In genomic region chr1:169934005-169934725, GRCm38 (mm10) we compare ENCODE assay signal across 7 mouse cellular contexts. TPM values are rescaled to one million over a fixed set of nuclear protein-coding genes. Genes with fewer than 3 reads are reported as not detected.
DNase-seq lines count a peak whose midpoint lies in the region; ATAC-seq and TF ChIP-seq lines count a peak whose summit lies in the region.

No protein-coding gene starts in this region.

- H3K4me1 ChIP-seq in E14TG2a.4 (replicated peaks; ENCODE audit: low read depth, low read length): no peaks in the 10 kb centered on the region
- H3K4me1 ChIP-seq in cortical plate, adult 2 months (ENCODE audit: control insufficient read depth, insufficient read depth, low read length): peaks cover 4% of the 10 kb centered on the region; the same call in 1 of the 2 replicates
- H3K4me1 ChIP-seq in heart, embryonic 11.5 days (ENCODE audit: control insufficient read depth, insufficient read depth, low read length): no peaks in the 10 kb centered on the region
- H3K4me1 ChIP-seq in kidney, embryonic 16.5 days (ENCODE audit: insufficient read depth, low read length): no peaks in the 10 kb centered on the region
- no peaks in the 10 kb centered on the region for H3K4me1 ChIP-seq in lung, embryonic 14.5 days (ENCODE audit: insufficient read depth)

- POLR2A ChIA-PET in Patski (lab: Charles Lee): interaction anchor here (0.7 kb wide), 1 partner anchor 35 kb away, joined by 4 read pairs; no protein-coding TSS in a partner anchor

- in situ Hi-C loops in Patski (cut with MboI; ENCODE audit: low pct_unique_long_range_greater_than_20kb): no loop called here

- peak overlapping the region; percentile 45 for H3K4me2 ChIP-seq in heart, embryonic 11.5 days
- peak overlapping the region; percentile 24; the same call in 1 of the 2 replicates for H3K4me2 ChIP-seq in kidney, embryonic 16.5 days (replicated peaks; ENCODE audit: low read depth, low read length)
- peak overlapping the region; percentile 38 for H3K4me2 ChIP-seq in lung, embryonic 14.5 days

- peak; percentile 30 for TF ChIP-seq CTCF in E14TG2a.4 (conservative IDR thresholded peaks at IDR 0.05; ENCODE audit: low read length)
- TF ChIP-seq CTCF in Patski (IDR thresholded peaks at IDR 0.05): peak; percentile 66
- peak; percentile 60 for TF ChIP-seq CTCF in cortical plate, adult 2 months (IDR thresholded peaks at IDR 0.05; ENCODE audit: extremely low read depth, insufficient read depth, low read length)
- TF ChIP-seq CTCF in lung, embryonic 14.5 days (IDR thresholded peaks at IDR 0.05; ENCODE audit: low read depth): peak; percentile 70

- no peak overlapping the region for H3K9ac ChIP-seq in heart, embryonic 11.5 days (ENCODE audit: low read depth, low read length)
- no peak overlapping the region for H3K9ac ChIP-seq in kidney, embryonic 16.5 days (replicated peaks; ENCODE audit: low read length)
- H3K9ac ChIP-seq in lung, embryonic 14.5 days: 0 out of 2 replicates have a peak overlapping the region, but pooled peaks have one; percentile 4

- H3K36me3 ChIP-seq in E14TG2a.4 (ENCODE audit: insufficient read depth, low read length): no peaks in the 10 kb centered on the region
- no peaks in the 10 kb centered on the region for H3K36me3 ChIP-seq in heart, embryonic 11.5 days (ENCODE audit: control insufficient read depth, insufficient read depth, low read length)
- no peaks in the 10 kb centered on the region for H3K36me3 ChIP-seq in kidney, embryonic 16.5 days (ENCODE audit: insufficient read depth, low read length)
- H3K36me3 ChIP-seq in lung, embryonic 14.5 days (ENCODE audit: insufficient read depth): no peaks in the 10 kb centered on the region

- no peak for TF ChIP-seq POLR2A in cortical plate, adult 2 months (IDR thresholded peaks at IDR 0.05; ENCODE audit: extremely low read depth, insufficient read depth, low read length)

- WGBS in heart, embryonic 11.5 days (ENCODE audit: insufficient replicate concordance): 45% methylated on average over 16 of the region's 16 CpGs
- 54% methylated on average over 16 of the region's 16 CpGs for WGBS in kidney, embryonic 16.5 days
- 43% methylated on average over 16 of the region's 16 CpGs for WGBS in lung, embryonic 14.5 days

- H3K27me3 ChIP-seq in E14TG2a.4 (ENCODE audit: insufficient read depth, low read length): peaks cover 4% of the 10 kb centered on the region
- no peaks in the 10 kb centered on the region for H3K27me3 ChIP-seq in Patski
- H3K27me3 ChIP-seq in heart, embryonic 11.5 days (ENCODE audit: control insufficient read depth, insufficient read depth, low read length): no peaks in the 10 kb centered on the region
- no peaks in the 10 kb centered on the region for H3K27me3 ChIP-seq in kidney, embryonic 16.5 days (ENCODE audit: insufficient read depth, low read length)
- no peaks in the 10 kb centered on the region for H3K27me3 ChIP-seq in lung, embryonic 14.5 days (ENCODE audit: insufficient read depth, low read length)

- H3K27ac ChIP-seq in cortical plate, adult 2 months (ENCODE audit: insufficient read depth, low read length): peak overlapping the region; percentile 6
- H3K27ac ChIP-seq in heart, embryonic 11.5 days (ENCODE audit: low read depth, low read length): no peak overlapping the region
- H3K27ac ChIP-seq in kidney, embryonic 16.5 days (ENCODE audit: low read length): no peak overlapping the region
- H3K27ac ChIP-seq in lung, embryonic 14.5 days (ENCODE audit: low read depth): no peak overlapping the region

- no peak for ATAC-seq in Patski
- ATAC-seq in heart, embryonic 11.5 days (replicated peaks; ENCODE audit: insufficient number of reproducible peaks, low FRiP score, low TSS enrichment): no peak
- no peak for ATAC-seq in kidney, embryonic 16.5 days (ENCODE audit: low FRiP score, low TSS enrichment)
- peak; percentile 52; the same call in 1 of the 2 replicates for ATAC-seq in lung, embryonic 14.5 days (ENCODE audit: insufficient read depth)

- no peaks in the 10 kb centered on the region for H3K9me3 ChIP-seq in E14TG2a.4 (ENCODE audit: low read length)
- H3K9me3 ChIP-seq in heart, embryonic 11.5 days (replicated peaks; ENCODE audit: control insufficient read depth, low read length): no peaks in the 10 kb centered on the region
- no peaks in the 10 kb centered on the region for H3K9me3 ChIP-seq in kidney, embryonic 16.5 days (ENCODE audit: low read length)
- no peaks in the 10 kb centered on the region for H3K9me3 ChIP-seq in lung, embryonic 14.5 days (ENCODE audit: low read depth, low read length)

- CTCF ChIA-PET in Patski (lab: Charles Lee): interaction anchor here (0.6 to 8.0 kb wide), 16 partner anchors 13 to 417 kb away, joined by 3 to 83 read pairs (median 4); no protein-coding TSS in a partner anchor

- DNase-seq in Patski (ENCODE audit: low read depth, low spot score): no peak
- DNase-seq in lung, embryonic 14.5 days: peak; percentile 86
- peak; percentile 81 for DNase-seq in retina, postnatal 1 day

- H3K4me3 ChIP-seq in E14TG2a.4 (replicated peaks; ENCODE audit: low read length): no peak overlapping the region
- peak overlapping the region; percentile 33 for H3K4me3 ChIP-seq in cortical plate, adult 2 months (ENCODE audit: insufficient read depth, low read length)
- no peak overlapping the region for H3K4me3 ChIP-seq in heart, embryonic 11.5 days (ENCODE audit: low read depth, low read length)
- H3K4me3 ChIP-seq in kidney, embryonic 16.5 days (ENCODE audit: low read length): no peak overlapping the region
- H3K4me3 ChIP-seq in lung, embryonic 14.5 days (ENCODE audit: low read depth, low read length): no peak overlapping the region

RNA-seq across cellular contexts. Expression of gene Ccdc190, which starts 5.7 kb away (rescaled TPM):
- 0.82 TPM for polyA plus RNA-seq in Patski (2021)
- 30.7 and 31.9 TPM in 2 replicates for polyA plus RNA-seq in cortical plate, adult 2 months (2012; rRNA removed)
- polyA plus RNA-seq in heart, embryonic 11.5 days (2014; fragmentation: Nextera tagmentation; extraction: Ambion mirVana): not detected in 2 replicates
- polyA plus RNA-seq in kidney, embryonic 16.5 days (2015; fragmentation: Nextera tagmentation; extraction: Ambion mirVana): not detected in 2 replicates
- 0.20 TPM in 1 of 2 replicates, not detected in the other for polyA plus RNA-seq in lung, embryonic 14.5 days (2014; fragmentation: Nextera tagmentation; extraction: Ambion mirVana)

RNA-seq across cellular contexts. Expression of gene Hsd17b7, which starts 34.9 kb away (rescaled TPM):
- 11.3 TPM for polyA plus RNA-seq in Patski (2021)
- 13.1 and 14.2 TPM in 2 replicates for polyA plus RNA-seq in cortical plate, adult 2 months (2012; rRNA removed)
- 31.8 and 32.9 TPM in 2 replicates for polyA plus RNA-seq in heart, embryonic 11.5 days (2014; fragmentation: Nextera tagmentation; extraction: Ambion mirVana)
- 11.6 and 13.9 TPM in 2 replicates for polyA plus RNA-seq in kidney, embryonic 16.5 days (2015; fragmentation: Nextera tagmentation; extraction: Ambion mirVana)
- polyA plus RNA-seq in lung, embryonic 14.5 days (2014; fragmentation: Nextera tagmentation; extraction: Ambion mirVana): 11.2 and 13.5 TPM in 2 replicates

Comparison
In these comparisons a context has a peak if more than half of its experiments do, and no peak if none do; other contexts are left out.
1. RNA of gene Ccdc190, which starts 5.7 kb away (polyA plus RNA-seq): 30.7 to 31.9 TPM in cortical plate, adult 2 months; 0.82 TPM in Patski (single experiment), 0.20 TPM in lung, embryonic 14.5 days, not detected in heart, embryonic 11.5 days and not detected in kidney, embryonic 16.5 days; every median in the first group is over 10 times any median in the second.
2. Peak in every context shown above with its lines, with median percentiles within 50 percentile points of each other: CTCF ChIP-seq and H3K4me2 ChIP-seq.